Mouse (Mus musculus) midbrain, embryonic 16.5 days (tissue): ENCODE measurements around the gene Efnb1. TPM values are rescaled to one million over a fixed set of nuclear protein-coding genes. Genes with fewer than 3 reads are reported as not detected.

Experiments
- polyA plus RNA-seq: library from polyadenylated mRNA; unstranded; fragments of >200 nt; fragmentation: Nextera tagmentation; extraction: Ambion mirVana; gene quantifications from 2 replicates; pipeline ENCODE4 v1.2.1, GENCODE M21; 2015

The Efnb1 gene
- polyA plus RNA-seq, 1 experiment from 2014 or later, result 15.6 TPM

Other genes with a start within 250 kb of the Efnb1 start
- gene Ophn1, start 245.1 kb upstream of the Efnb1 start, polyA plus RNA-seq, result 46.0 and 51.1 TPM in 2 replicates
- 16.1 and 18.6 TPM in 2 replicates for gene Yipf6, start 199.8 kb upstream of the Efnb1 start, polyA plus RNA-seq
- gene Stard8, start 132.9 kb upstream of the Efnb1 start, polyA plus RNA-seq, result 3.8 and 5.1 TPM in 2 replicates